Mouse (Mus musculus): ENCODE data around the gene Sorcs3. TPM values are rescaled to one million over a fixed set of nuclear protein-coding genes. Genes with fewer than 3 reads are reported as not detected.

Gene Sorcs3
- total and polyA plus RNA-seq, 3 experiments = not detected

GRCm38 (mm10) chr19:48240960-48241359 lies 35.1 kb downstream of the Sorcs3 start:
- Histone ChIP-seq H3K79me2 (ENCODE audit: control insufficient read depth, insufficient read depth, low read length, poor library complexity) (no peaks in the 10 kb centered on the region), H3K27me3 (ENCODE audit: control insufficient read depth in 1 of 2, insufficient read depth in 2 of 2, low read length in 2 of 2) (no peaks in the 10 kb centered on the region), H3K9me3 (replicated peaks; ENCODE audit: insufficient read depth, low read length) (no peaks in the 10 kb centered on the region), H3K36me3 (ENCODE audit: control insufficient read depth in 1 of 2, insufficient read depth in 2 of 2, low read length in 2 of 2) (no peaks in the 10 kb centered on the region), H3K9ac (ENCODE audit: control insufficient read depth, low read depth, low read length, poor library complexity, severe bottlenecking) (no peak overlapping the region), H3K27ac (ENCODE audit: control insufficient read depth, low read depth, low read length) (no peak overlapping the region), H3K4me3 (ENCODE audit: control insufficient read depth in 1 of 2, insufficient read depth in 1 of 2, low read depth in 2 of 2, low read length in 2 of 2) (no peak overlapping the region), H3K4me1 (ENCODE audit: control insufficient read depth in 1 of 2, insufficient read depth in 2 of 2, low read length in 2 of 2) (no peaks in the 10 kb centered on the region)
- no peak for DNase-seq (ENCODE audit: low read depth, low spot score)
- TF ChIP-seq ZNF384 (IDR thresholded peaks at IDR 0.05; ENCODE audit: low read depth, low read length) = no peak

DNA sequence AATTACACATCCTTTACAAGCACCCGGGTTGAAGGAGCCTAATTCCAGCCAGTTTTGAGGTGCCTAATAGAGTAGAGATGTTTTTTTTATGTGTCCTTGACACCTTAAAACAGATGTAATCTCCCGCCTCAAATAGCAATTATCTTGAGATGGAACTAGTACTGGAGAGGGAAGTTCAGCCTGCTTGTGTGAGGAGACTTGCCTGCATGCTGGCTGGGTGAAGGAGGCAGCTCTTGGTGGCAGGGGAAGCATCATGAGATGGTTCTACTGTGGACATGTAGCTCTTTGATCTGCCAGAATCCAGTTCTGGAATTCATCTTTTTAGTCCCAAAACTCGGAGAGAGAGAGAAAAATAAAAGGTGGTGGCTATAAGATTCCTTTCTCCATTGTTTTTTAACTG lies 38.2 kb downstream of the Sorcs3 start:
- no peak overlapping the region for H3K9ac ChIP-seq (ENCODE audit: control insufficient read depth, low read depth, low read length, poor library complexity, severe bottlenecking)
- H3K27me3 ChIP-seq (ENCODE audit: control insufficient read depth in 1 of 2, insufficient read depth in 2 of 2, low read length in 2 of 2) = no peaks in the 10 kb centered on the region
- H3K9me3 ChIP-seq (replicated peaks; ENCODE audit: insufficient read depth, low read length) = no peaks in the 10 kb centered on the region
- no peaks in the 10 kb centered on the region for H3K79me2 ChIP-seq (ENCODE audit: control insufficient read depth, insufficient read depth, low read length, poor library complexity)
- no peak for DNase-seq (ENCODE audit: low read depth, low spot score)
- H3K27ac ChIP-seq (ENCODE audit: control insufficient read depth, low read depth, low read length) = no peak overlapping the region
- H3K4me3 ChIP-seq (ENCODE audit: control insufficient read depth in 1 of 2, insufficient read depth in 1 of 2, low read depth in 2 of 2, low read length in 2 of 2) = no peak overlapping the region
- no peaks in the 10 kb centered on the region for H3K36me3 ChIP-seq (ENCODE audit: control insufficient read depth in 1 of 2, insufficient read depth in 2 of 2, low read length in 2 of 2)
- H3K4me1 ChIP-seq (ENCODE audit: control insufficient read depth in 1 of 2, insufficient read depth in 2 of 2, low read length in 2 of 2) = no peaks in the 10 kb centered on the region
- TF ChIP-seq ZKSCAN1 (IDR thresholded peaks at IDR 0.05; ENCODE audit: low read depth, low read length) (no peak), RAD21 (IDR thresholded peaks at IDR 0.05; ENCODE audit: low read depth, low read length) (no peak), NELFE (IDR thresholded peaks at IDR 0.05; ENCODE audit: low read depth, low read length) (no peak), HCFC1 (IDR thresholded peaks at IDR 0.05; ENCODE audit: low read depth, low read length) (no peak), TBP (IDR thresholded peaks at IDR 0.05; ENCODE audit: low read depth, low read length) (no peak), ETS1 (IDR thresholded peaks at IDR 0.05; ENCODE audit: low read depth, low read length) (no peak), SMC3 (IDR thresholded peaks at IDR 0.05; ENCODE audit: low read depth, low read length) (no peak), UBTF (IDR thresholded peaks at IDR 0.05; ENCODE audit: borderline replicate concordance, insufficient read depth, low read depth, low read length) (no peak), RCOR1 (IDR thresholded peaks at IDR 0.05; ENCODE audit: low read depth, low read length) (no peak), POLR2A (IDR thresholded peaks at IDR 0.05; ENCODE audit: control insufficient read depth in 1 of 2, insufficient read depth in 1 of 2, low read depth in 1 of 2, low read length in 2 of 2, poor library complexity in 1 of 2) (no peak), POLR2AphosphoS5 (IDR thresholded peaks at IDR 0.05; ENCODE audit: borderline replicate concordance, low read depth, low read length) (no peak), MYC (IDR thresholded peaks at IDR 0.05; ENCODE audit: low read depth, low read length) (no peak), MYB (IDR thresholded peaks at IDR 0.05; ENCODE audit: low read depth, low read length) (no peak), MEF2A (IDR thresholded peaks at IDR 0.05; ENCODE audit: extremely low read depth, insufficient replicate concordance, low read depth, low read length, poor library complexity, severe bottlenecking) (no peak), CHD1 (IDR thresholded peaks at IDR 0.05; ENCODE audit: low read depth, low read length) (no peak), MAX (IDR thresholded peaks at IDR 0.05; ENCODE audit: low read length) (no peak), ZMIZ1 (IDR thresholded peaks at IDR 0.05; ENCODE audit: low read depth, low read length) (no peak), ZC3H11A (IDR thresholded peaks at IDR 0.05; ENCODE audit: low read depth, low read length) (no peak)
